Mouse (Mus musculus): ENCODE measurements at regions not wholly inside any gene's neighbourhood (a gene's known extent, or its start where the extent isn't known, plus 50 kb on each side); places are given as distances from the start of the nearest gene placed in this dataset.

DNA sequence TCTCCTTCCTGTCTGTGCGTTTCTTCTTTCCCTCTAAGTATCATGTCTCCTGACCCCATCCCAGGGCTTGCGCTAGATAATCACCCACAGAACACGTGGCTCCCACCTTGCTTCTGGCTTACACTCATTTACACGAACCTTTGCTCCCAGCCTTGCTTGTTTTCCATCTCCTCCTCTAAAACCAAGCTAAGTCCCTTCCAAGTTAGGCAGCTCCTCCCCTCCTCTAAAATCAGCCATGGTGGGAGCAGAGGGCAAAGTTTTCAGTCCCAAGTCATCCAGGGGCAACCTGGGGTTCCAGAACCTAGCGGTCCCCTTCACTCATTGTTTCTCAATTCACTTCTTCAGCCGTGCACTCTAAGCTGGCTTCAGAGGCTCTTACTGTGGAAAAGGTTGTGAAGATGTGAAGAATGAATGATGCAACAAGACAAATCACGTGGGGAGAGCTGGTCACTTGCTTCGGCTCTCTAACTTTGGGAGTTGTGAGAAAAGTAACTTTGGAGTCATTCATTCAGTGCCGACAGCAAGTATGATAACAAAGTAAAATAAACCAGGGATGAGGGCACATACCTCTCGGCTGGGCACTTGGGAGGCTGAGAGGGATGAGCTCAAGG, 179.9 kb upstream of the Rreb1 start:
- TF ChIP-seq CTCF (IDR thresholded peaks at IDR 0.05; ENCODE audit: low read depth) (no peak), EP300 (IDR thresholded peaks at IDR 0.05; ENCODE audit: low read depth) (no peak)
